Mouse (Mus musculus): ENCODE data around the gene Phf5a. TPM values are rescaled to one million over a fixed set of nuclear protein-coding genes. Genes with fewer than 3 reads are reported as not detected.

The Phf5a gene
- polyA plus RNA-seq, 1 experiment from 2014 or later = 184 TPM

- peak within 1 kb of the TSS; percentile 92 for H3K27ac ChIP-seq (ENCODE audit: low read depth, low read length)
- no peaks in the 10 kb centered on the region; the same call in 1 of the 2 replicates for H3K4me1 ChIP-seq (replicated peaks; ENCODE audit: control insufficient read depth, insufficient read depth, low read length)
- H3K9me3 ChIP-seq (ENCODE audit: control insufficient read depth, low read length) = no peaks in the 10 kb centered on the region
- H3K4me3 ChIP-seq (ENCODE audit: low read depth, low read length) = peak within 1 kb of the TSS; percentile 96
- H3K27me3 ChIP-seq (ENCODE audit: control insufficient read depth, insufficient read depth, low read length) = no peaks in the 10 kb centered on the region
- H3K36me3 ChIP-seq (ENCODE audit: control insufficient read depth, insufficient read depth, low read length) = 0 out of 2 replicates have a peak, but pooled peaks cover 3% of the 10 kb centered on the region
- H3K4me2 ChIP-seq (replicated peaks; ENCODE audit: low read depth, low read length) = peak within 1 kb of the TSS; percentile 81
- H3K9ac ChIP-seq (ENCODE audit: low read depth, low read length) = peak within 1 kb of the TSS; percentile 96
- WGBS = under 1% methylated on average over 52 of the region's 53 CpGs
- ATAC-seq (ENCODE audit: low FRiP score) = peak; percentile 86
- peak; percentile 100 for DNase-seq (ENCODE audit: low spot score)
These were observed 788 bp upstream of the Phf5a start, which contains the start of gene Aco2 for GRCm38 (mm10) chr15:81872262-81873136. TSS of gene Aco2 (plus strand) at chr15:81872309.

GRCm38 (mm10) chr15:81869985-81870384, 1.7 kb downstream of the Phf5a start:
- no peak overlapping the region for H3K27ac ChIP-seq (ENCODE audit: low read depth, low read length)
- WGBS = 96% methylated on average over 5 of the region's 5 CpGs
- no peaks in the 10 kb centered on the region for H3K27me3 ChIP-seq (ENCODE audit: control insufficient read depth, insufficient read depth, low read length)
- no peaks in the 10 kb centered on the region; the same call in 1 of the 2 replicates for H3K4me1 ChIP-seq (replicated peaks; ENCODE audit: control insufficient read depth, insufficient read depth, low read length)
- H3K4me3 ChIP-seq (ENCODE audit: low read depth, low read length) = no peak overlapping the region
- H3K4me2 ChIP-seq (replicated peaks; ENCODE audit: low read depth, low read length) = no peak overlapping the region
- H3K9ac ChIP-seq (ENCODE audit: low read depth, low read length) = no peak overlapping the region
- ATAC-seq (ENCODE audit: low FRiP score) (no peak), DNase-seq (ENCODE audit: low spot score) (no peak)
- H3K36me3 ChIP-seq (ENCODE audit: control insufficient read depth, insufficient read depth, low read length) = 0 out of 2 replicates have a peak, but pooled peaks cover 6% of the 10 kb centered on the region
- H3K9me3 ChIP-seq (ENCODE audit: control insufficient read depth, low read length) = no peaks in the 10 kb centered on the region

- Histone ChIP-seq H3K27ac (ENCODE audit: low read depth, low read length) (no peak overlapping the region), H3K36me3 (ENCODE audit: control insufficient read depth, insufficient read depth, low read length) (0 out of 2 replicates have a peak, but pooled peaks cover 3% of the 10 kb centered on the region), H3K4me1 (replicated peaks; ENCODE audit: control insufficient read depth, insufficient read depth, low read length) (no peaks in the 10 kb centered on the region), H3K9ac (ENCODE audit: low read depth, low read length) (no peak overlapping the region), H3K4me3 (ENCODE audit: low read depth, low read length) (no peak overlapping the region), H3K9me3 (ENCODE audit: control insufficient read depth, low read length) (no peaks in the 10 kb centered on the region), H3K27me3 (ENCODE audit: control insufficient read depth, insufficient read depth, low read length) (no peaks in the 10 kb centered on the region), H3K4me2 (replicated peaks; ENCODE audit: low read depth, low read length) (no peak overlapping the region)
- 97% methylated on average over 7 of the region's 7 CpGs for WGBS
- ATAC-seq (ENCODE audit: low FRiP score) = no peak
- DNase-seq (ENCODE audit: low spot score) = no peak
These were observed 7.5 kb downstream of the Phf5a start for GRCm38 (mm10) chr15:81864238-81864637.

GRCm38 (mm10) chr15:81860471-81861135, 11.1 kb downstream of the Phf5a start:
- Histone ChIP-seq H3K27ac (ENCODE audit: low read depth, low read length) (no peak overlapping the region), H3K36me3 (ENCODE audit: control insufficient read depth, insufficient read depth, low read length) (no peaks in the 10 kb centered on the region), H3K4me3 (ENCODE audit: low read depth, low read length) (no peak overlapping the region), H3K4me2 (replicated peaks; ENCODE audit: low read depth, low read length) (no peak overlapping the region), H3K9me3 (ENCODE audit: control insufficient read depth, low read length) (no peaks in the 10 kb centered on the region), H3K9ac (ENCODE audit: low read depth, low read length) (no peak overlapping the region), H3K4me1 (replicated peaks; ENCODE audit: control insufficient read depth, insufficient read depth, low read length) (no peaks in the 10 kb centered on the region), H3K27me3 (ENCODE audit: control insufficient read depth, insufficient read depth, low read length) (no peaks in the 10 kb centered on the region)
- WGBS = 49% methylated on average over 8 of the region's 8 CpGs
- no peak for DNase-seq (ENCODE audit: low spot score)
- ATAC-seq (ENCODE audit: low FRiP score) = no peak

GRCm38 (mm10) chr15:81859330-81860255, 12.1 kb downstream of the Phf5a start:
- peak; percentile 76 for ATAC-seq (ENCODE audit: low FRiP score)
- peak overlapping the region; percentile 90 for H3K4me2 ChIP-seq (replicated peaks; ENCODE audit: low read depth, low read length)
- no peaks in the 10 kb centered on the region for H3K27me3 ChIP-seq (ENCODE audit: control insufficient read depth, insufficient read depth, low read length)
- H3K4me3 ChIP-seq (ENCODE audit: low read depth, low read length) = peak overlapping the region; percentile 69
- H3K4me1 ChIP-seq (replicated peaks; ENCODE audit: control insufficient read depth, insufficient read depth, low read length) = no peaks in the 10 kb centered on the region
- no peaks in the 10 kb centered on the region for H3K9me3 ChIP-seq (ENCODE audit: control insufficient read depth, low read length)
- peak overlapping the region; percentile 67 for H3K9ac ChIP-seq (ENCODE audit: low read depth, low read length)
- no peaks in the 10 kb centered on the region for H3K36me3 ChIP-seq (ENCODE audit: control insufficient read depth, insufficient read depth, low read length)
- peak overlapping the region; percentile 80 for H3K27ac ChIP-seq (ENCODE audit: low read depth, low read length)
- DNase-seq (ENCODE audit: low spot score) = peak; percentile 86
- WGBS = under 1% methylated on average over 39 of the region's 39 CpGs

- under 1% methylated on average over 44 of the region's 44 CpGs for WGBS
- H3K4me3 ChIP-seq (ENCODE audit: low read depth, low read length) = peak within 1 kb of the TSS; percentile 69
These were observed 13.0 kb downstream of the Phf5a start, which contains the start of gene Tob2 for GRCm38 (mm10) chr15:81858517-81859329. TSS of gene Tob2 (minus strand) at chr15:81858796.

GRCm38 (mm10) chr15:81858138-81858516, 13.6 kb downstream of the Phf5a start:
- peak overlapping the region; percentile 69 for H3K9ac ChIP-seq (ENCODE audit: low read depth, low read length)
- H3K27ac ChIP-seq (ENCODE audit: low read depth, low read length) = peak overlapping the region; percentile 63
- H3K4me1 ChIP-seq (replicated peaks; ENCODE audit: control insufficient read depth, insufficient read depth, low read length) = no peaks in the 10 kb centered on the region
- no peaks in the 10 kb centered on the region for H3K9me3 ChIP-seq (ENCODE audit: control insufficient read depth, low read length)
- peak overlapping the region; percentile 69 for H3K4me3 ChIP-seq (ENCODE audit: low read depth, low read length)
- H3K36me3 ChIP-seq (ENCODE audit: control insufficient read depth, insufficient read depth, low read length) = no peaks in the 10 kb centered on the region; the same call in 1 of the 2 replicates
- H3K27me3 ChIP-seq (ENCODE audit: control insufficient read depth, insufficient read depth, low read length) = no peaks in the 10 kb centered on the region
- WGBS = under 1% methylated on average over 23 of the region's 23 CpGs
- peak; percentile 15; the same call in 1 of the 2 replicates for ATAC-seq (ENCODE audit: low FRiP score)
- peak overlapping the region; percentile 90 for H3K4me2 ChIP-seq (replicated peaks; ENCODE audit: low read depth, low read length)
- peak; percentile 94 for DNase-seq (ENCODE audit: low spot score)

More at GRCm38 (mm10) chr15:81858517-81859329, 13.0 kb downstream of the Phf5a start, which contains the start of gene Tob2:
- ATAC-seq (ENCODE audit: low FRiP score) (no peak), DNase-seq (ENCODE audit: low spot score) (peak; percentile 62)
- Histone ChIP-seq H3K4me2 (replicated peaks; ENCODE audit: low read depth, low read length) (peak within 1 kb of the TSS; percentile 90), H3K4me1 (replicated peaks; ENCODE audit: control insufficient read depth, insufficient read depth, low read length) (no peaks in the 10 kb centered on the region), H3K27me3 (ENCODE audit: control insufficient read depth, insufficient read depth, low read length) (no peaks in the 10 kb centered on the region), H3K27ac (ENCODE audit: low read depth, low read length) (peak within 1 kb of the TSS; percentile 80), H3K9me3 (ENCODE audit: control insufficient read depth, low read length) (no peaks in the 10 kb centered on the region), H3K36me3 (ENCODE audit: control insufficient read depth, insufficient read depth, low read length) (no peaks in the 10 kb centered on the region), H3K9ac (ENCODE audit: low read depth, low read length) (peak within 1 kb of the TSS; percentile 69)
